Mouse (Mus musculus): ENCODE data around the gene Cpm.
"Not testable (repeated sequence)": the region's sequence is repeated elsewhere in the genome, so short reads cannot be mapped to it uniquely, and the experiment has no call there.

The Cpm gene

GRCm38 (mm10) chr10:117712871-117713270, 83.6 kb downstream of the Cpm start:
- no peak for DNase-seq (ENCODE audit: extremely low read depth, low read depth)

DNA sequence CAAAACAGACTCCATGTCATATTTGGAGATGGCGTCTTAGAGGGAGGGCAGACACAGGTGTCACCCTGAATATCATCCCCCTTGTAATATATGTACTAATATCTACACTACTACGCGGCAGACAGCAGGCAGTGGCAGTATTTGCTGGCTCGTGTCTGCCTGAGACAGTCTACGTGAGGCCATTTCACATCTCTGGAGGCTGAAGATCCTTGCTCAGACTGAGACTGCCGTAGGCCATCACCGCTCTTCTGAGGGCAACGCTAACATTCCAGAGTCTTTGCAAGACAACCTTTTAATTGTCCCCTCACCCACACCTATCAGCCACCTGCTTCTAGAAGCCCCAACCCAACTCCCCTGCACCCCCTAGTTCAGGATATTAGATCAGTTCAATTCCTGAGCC, 84.2 kb downstream of the Cpm start:
- no peak for DNase-seq (ENCODE audit: extremely low read depth, low read depth)

GRCm38 (mm10) chr10:117714048-117714545, 84.8 kb downstream of the Cpm start:
- no peak for DNase-seq (ENCODE audit: extremely low read depth, low read depth)

GRCm38 (mm10) chr10:117714928-117715500, 85.7 kb downstream of the Cpm start:
- DNase-seq (ENCODE audit: extremely low read depth, low read depth) = no peak

- not testable (repeated sequence) for DNase-seq (ENCODE audit: extremely low read depth, low read depth)
Measured at GRCm38 (mm10) chr10:117715654-117716053, 86.4 kb downstream of the Cpm start.

- no peak for DNase-seq (ENCODE audit: extremely low read depth, low read depth)
Measured at GRCm38 (mm10) chr10:117716686-117717085, 87.4 kb downstream of the Cpm start.

GRCm38 (mm10) chr10:117717583-117717982, 88.3 kb downstream of the Cpm start:
- DNase-seq (ENCODE audit: extremely low read depth, low read depth) = no peak

DNA sequence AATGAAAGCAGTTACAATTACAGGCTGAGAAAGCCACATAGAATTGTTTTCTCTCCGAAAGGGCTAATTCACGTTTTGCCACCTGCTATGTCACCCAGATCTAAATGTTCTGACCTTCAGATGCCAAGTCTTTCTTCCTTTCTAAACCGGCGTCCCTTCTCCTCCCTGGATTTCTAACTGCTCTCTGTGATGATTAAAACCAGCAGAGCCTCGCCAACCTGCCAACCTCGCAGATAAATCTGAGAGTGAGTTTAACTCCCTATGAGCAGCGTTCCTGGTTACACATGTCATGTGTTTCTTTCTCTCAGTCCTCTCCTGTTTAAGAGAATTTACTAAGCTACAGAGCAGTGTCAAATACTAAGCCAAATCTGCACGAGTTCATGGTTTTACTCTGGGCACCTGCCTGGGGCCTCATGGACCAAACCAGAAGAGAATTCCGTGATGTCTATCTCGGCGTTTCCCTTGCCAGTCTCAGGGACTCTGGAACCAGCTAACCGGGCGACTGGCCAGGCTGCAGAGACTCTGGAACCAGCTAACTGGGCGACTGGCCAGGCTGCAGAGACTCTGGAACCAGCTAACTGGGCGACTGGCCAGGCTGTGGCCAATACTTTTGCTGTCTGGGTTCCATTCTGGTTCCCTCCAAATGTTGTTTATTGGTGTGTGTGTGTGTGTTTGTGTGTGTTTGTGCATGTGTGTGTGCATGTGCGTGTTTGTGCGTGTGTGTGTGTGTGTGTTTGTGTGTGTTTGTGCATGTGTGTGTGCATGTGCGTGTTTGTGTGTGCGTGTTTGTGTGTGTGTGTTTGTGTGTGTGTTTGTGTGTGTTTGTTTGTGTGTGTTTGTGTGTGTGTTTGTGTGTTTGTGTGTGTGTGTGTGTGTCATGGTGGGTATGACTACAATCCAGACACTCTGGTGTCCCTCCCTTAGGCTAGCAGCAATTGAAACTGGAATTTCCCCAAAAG, 89.1 kb downstream of the Cpm start:
- no peak for DNase-seq (ENCODE audit: extremely low read depth, low read depth)

DNA sequence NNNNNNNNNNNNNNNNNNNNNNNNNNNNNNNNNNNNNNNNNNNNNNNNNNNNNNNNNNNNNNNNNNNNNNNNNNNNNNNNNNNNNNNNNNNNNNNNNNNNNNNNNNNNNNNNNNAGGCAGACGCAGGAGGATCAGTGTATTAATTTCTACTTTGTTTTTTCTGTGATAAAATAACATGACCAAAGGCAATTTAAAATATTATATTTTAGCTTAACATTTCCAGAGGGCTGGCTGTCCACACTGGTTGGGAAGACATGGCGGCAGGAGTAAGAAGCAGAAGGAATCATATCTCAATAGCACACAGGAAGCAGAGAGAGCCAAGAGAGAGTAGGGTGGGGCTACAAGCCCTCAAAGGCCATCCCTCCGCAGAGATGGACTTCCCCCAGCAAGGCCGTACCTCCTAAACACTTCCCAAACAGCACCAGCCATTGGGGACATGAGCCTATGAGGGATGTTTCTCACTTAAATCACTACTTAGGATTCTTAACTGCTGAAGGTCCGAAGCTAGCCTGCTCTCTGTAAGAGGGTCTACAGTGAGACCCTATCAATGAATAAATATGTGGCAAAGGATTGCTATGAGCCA, 94.9 kb downstream of the Cpm start:
- no peak for DNase-seq (ENCODE audit: extremely low read depth, low read depth)

DNA sequence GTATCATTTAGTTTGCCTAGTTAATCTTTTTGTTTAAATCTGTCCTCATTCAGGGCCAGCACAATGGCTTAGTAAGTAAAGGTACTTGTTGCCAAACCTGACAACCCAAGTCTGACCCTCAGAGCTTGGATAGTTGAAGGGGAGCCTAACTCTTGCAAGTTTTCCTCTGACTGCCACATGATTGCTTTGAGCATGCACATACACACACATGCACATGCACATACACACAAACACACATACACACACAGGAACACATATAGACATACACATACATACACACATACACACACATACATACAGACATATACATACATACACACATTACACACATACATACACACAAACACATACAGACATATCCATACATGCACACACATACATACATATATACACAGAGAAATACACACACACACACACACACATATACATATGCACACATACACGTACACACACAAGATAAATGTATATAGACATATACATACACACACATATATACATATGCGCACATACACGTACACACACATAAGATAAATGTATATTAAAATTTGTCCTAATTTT, 95.6 kb downstream of the Cpm start:
- no peak for DNase-seq (ENCODE audit: extremely low read depth, low read depth)

- DNase-seq (ENCODE audit: extremely low read depth, low read depth) = no peak
Measured at GRCm38 (mm10) chr10:117725671-117726070, 96.4 kb downstream of the Cpm start.

DNA sequence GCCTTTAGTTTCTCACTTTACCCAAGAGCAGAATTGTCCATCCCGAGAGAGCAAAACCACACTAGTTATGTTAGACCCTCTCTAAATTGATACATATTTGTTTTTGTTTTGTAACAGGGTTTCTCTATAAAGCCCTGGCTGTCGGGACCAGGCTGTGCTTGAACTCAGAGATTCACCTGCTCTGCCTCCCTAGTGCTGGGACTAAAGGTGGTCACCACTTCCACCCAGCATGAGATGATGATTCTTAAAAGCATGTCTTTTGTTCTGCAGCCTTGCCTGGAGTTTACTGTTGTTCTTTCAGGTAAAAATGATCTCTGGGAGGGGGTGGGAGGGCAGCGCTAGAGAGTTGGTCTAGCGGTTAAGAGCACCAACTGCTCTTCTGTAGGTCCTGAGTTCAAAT, 97.0 kb downstream of the Cpm start:
- no peak for DNase-seq (ENCODE audit: extremely low read depth, low read depth)

- no peak for DNase-seq (ENCODE audit: extremely low read depth, low read depth)
Measured at GRCm38 (mm10) chr10:117726888-117727385, 97.6 kb downstream of the Cpm start.

- no peak for DNase-seq (ENCODE audit: extremely low read depth, low read depth)
Measured at GRCm38 (mm10) chr10:117727518-117728110, 98.3 kb downstream of the Cpm start.

DNA sequence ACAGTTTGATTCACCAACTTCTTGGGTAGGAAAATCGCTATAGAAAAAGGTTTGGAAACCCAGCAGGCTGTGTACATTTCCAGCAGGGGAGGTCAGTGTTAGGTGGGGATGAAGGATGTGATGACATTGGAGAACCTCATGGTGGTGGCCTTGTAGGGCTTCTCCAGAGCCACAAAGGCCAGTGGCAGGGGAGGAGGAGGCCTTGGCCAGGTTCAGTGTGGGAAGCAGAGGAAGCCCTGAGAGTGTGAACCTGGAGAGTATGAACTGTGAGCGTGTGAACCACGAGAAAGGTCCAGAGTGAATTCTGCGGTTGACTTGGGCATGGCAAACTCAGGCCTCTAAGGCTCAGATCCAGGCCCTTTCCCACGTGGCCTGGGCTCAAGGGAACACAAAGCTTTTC, 99.3 kb downstream of the Cpm start:
- no peak for DNase-seq (ENCODE audit: extremely low read depth, low read depth)

DNA sequence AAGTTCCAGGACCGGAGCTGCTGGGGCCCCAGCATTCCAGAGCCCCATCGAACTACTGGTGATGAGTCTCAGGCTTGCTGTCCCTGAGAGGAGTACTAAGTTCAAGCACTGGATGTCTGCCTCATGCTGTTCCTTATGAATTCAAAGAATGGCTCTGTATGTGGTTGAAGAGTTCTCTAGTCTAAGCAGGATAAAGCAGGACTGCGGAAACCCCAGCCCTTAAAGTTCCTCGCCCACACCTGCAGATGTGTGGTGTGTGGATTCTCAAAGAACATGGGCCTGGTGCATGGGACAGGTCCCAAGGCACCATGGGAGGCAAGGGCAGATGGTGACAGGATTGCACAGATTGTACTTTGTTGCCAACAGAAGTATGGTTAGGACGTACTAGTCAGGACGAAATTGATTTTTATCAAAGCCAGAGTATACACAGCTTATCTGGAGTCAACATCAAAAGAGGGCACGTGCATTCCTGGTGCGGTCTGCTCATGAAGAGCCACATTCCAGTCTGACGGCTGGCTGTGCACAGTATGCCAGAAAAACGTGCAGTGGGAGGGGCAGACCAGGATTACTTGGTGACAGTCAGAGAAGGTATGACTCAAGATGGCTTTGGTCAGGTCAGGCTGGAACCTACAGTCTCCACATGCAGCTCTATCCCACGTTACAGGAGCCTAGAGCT, 100.0 kb downstream of the Cpm start:
- no peak for DNase-seq (ENCODE audit: extremely low read depth, low read depth)

DNA sequence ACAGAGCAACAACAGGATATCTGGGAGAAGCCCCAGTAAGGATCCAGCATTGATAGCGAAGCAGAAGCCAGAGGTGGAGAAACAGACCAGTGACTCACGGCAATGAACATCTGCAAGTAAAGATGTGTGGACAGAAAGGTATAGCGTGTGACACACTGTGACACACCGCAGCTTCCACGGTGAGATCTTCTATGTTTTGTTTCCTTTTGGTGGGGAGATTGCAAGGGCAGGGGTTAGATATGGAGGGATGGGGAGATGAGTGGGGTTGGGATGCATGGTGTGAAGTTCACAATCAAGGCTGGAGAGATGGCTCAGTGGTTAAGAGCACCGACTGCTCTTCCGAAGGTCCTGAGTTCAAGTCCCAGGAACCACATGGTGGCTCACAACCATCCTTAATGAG, 100.8 kb downstream of the Cpm start:
- no peak for DNase-seq (ENCODE audit: extremely low read depth, low read depth)

DNA sequence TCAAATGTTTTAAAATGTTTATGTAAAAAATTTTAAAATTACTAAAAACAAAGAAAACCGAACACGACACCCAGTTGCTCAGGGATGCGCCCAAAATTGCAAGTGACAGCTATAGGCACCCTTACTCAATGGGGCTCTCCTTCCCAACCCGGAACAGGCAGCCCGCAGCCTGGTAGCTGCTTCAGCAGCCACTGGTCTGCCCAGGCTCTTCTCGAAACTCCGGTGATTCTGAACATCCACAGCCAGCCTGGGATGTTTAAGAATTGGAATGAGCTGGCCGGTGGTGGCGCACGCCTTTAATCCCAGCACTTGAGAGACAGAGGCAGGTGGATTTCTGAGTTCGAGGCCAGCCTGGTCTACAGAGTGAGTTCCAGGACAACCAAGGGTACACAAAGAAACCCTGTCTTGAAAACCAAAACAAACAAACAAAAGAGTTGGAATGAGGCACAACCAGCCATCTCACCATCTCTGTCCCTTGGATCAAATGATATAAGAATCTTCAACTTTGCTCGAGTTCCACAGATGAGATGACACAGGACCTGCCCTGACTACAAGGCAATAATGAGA, 101.4 kb downstream of the Cpm start:
- DNase-seq (ENCODE audit: extremely low read depth, low read depth) = no peak

DNA sequence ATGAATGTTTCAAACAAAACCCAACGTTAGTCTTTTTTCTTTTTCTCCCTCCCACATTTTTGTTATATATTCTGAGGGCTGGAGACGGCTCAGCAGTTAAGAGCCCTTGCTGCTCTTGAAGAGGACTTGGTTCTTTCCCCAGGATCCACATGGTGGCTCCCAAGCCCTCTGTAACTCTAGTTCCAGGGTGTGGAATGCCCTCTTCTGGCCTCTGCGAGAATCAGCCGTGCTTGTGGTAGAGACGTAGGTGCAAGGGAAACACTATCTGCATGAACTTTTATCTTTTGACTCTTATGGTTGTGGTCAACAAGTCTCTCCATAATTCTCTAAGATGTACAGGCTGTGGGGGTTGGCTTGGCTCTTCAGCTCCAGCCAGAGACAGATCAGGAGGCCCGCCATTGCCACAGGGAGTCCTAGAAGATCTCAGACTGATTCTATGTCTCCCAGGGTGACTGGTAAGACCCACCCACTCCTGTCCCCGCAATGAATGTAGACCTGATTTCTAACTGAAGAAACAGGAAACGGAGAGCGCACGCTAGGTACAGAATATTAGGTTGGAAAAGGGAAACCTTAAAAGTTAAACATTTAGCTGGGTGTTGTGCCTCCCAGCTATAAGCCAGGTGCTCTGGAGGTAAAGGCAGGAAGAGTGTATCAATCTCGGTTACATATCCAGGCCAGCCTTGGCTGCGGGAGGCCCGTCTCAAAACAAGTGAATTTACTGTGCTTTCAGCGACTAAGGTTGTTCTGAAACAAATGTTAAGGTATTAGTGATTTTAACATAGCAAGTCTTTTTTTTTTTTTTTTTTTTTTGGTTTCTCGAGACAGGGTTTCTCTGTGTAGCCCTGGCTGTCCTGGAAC, 102.2 kb downstream of the Cpm start:
- DNase-seq (ENCODE audit: extremely low read depth, low read depth) = peak; percentile 72

DNA sequence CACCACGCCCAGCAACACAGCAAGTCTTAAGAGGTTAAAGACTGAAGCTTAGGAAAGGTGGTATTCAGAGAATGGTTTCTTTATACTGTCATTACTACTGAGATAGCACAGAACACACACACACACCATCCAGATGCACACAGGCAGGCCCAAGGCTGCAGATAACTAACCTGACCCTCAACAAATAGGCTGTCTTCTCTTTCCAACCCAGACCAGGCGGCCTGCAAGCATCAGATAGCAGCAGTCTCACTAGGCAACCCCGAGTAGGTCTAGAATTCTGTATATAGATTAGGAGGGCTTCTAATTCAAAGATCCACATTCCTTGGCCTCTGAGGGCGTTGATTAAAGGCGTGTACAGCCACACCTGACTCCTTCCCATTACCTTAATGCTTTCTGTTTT, 102.9 kb downstream of the Cpm start:
- DNase-seq (ENCODE audit: extremely low read depth, low read depth) = peak; percentile 74
